Mouse (Mus musculus): ENCODE results near the gene Nup107. TPM values are rescaled to one million over a fixed set of nuclear protein-coding genes. Genes with fewer than 3 reads are reported as not detected.

Nup107 gene
- total and polyA plus RNA-seq, 3 experiments, result 47.7 to 97.0 (median 82.0) TPM

DNA sequence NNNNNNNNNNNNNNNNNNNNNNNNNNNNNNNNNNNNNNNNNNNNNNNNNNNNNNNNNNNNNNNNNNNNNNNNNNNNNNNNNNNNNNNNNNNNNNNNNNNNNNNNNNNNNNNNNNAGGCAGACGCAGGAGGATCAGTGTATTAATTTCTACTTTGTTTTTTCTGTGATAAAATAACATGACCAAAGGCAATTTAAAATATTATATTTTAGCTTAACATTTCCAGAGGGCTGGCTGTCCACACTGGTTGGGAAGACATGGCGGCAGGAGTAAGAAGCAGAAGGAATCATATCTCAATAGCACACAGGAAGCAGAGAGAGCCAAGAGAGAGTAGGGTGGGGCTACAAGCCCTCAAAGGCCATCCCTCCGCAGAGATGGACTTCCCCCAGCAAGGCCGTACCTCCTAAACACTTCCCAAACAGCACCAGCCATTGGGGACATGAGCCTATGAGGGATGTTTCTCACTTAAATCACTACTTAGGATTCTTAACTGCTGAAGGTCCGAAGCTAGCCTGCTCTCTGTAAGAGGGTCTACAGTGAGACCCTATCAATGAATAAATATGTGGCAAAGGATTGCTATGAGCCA is 68.3 kb downstream of the Nup107 start:
- Histone ChIP-seq H3K9ac (ENCODE audit: insufficient read depth, low read depth) (no peak overlapping the region), H3K4me1 (ENCODE audit: control insufficient read depth in 1 of 2, insufficient read depth in 2 of 2) (peaks cover under 1 to 23% of the 10 kb centered on the region in 2 experiments), H3K4me3 (replicated peaks in 1 of 3; ENCODE audit: low read depth in 2 of 3, low read length in 2 of 3, poor library complexity in 1 of 3) (no peak overlapping the region), H3K27me3 (replicated peaks) (no peaks in the 10 kb centered on the region), H3K36me3 (replicated peaks in 1 of 2; ENCODE audit: control insufficient read depth in 1 of 2, insufficient read depth in 1 of 2, low read length in 1 of 2) (no peaks in the 10 kb centered on the region), H3K27ac (ENCODE audit: insufficient read depth, low read depth) (no peak overlapping the region), H3K4me2 (ENCODE audit: insufficient read depth, low read depth, poor library complexity, severe bottlenecking) (no peak overlapping the region), H3K9me3 (replicated peaks; ENCODE audit: low read length) (no peaks in the 10 kb centered on the region), H3K79me2 (replicated peaks; ENCODE audit: control insufficient read depth, extremely low read depth, insufficient read depth, poor library complexity, severe bottlenecking) (no peaks in the 10 kb centered on the region)
- DNase-seq (ENCODE audit: extremely low read depth), result no peak
- dilution Hi-C loops (cut with MboI; ENCODE audit: extremely low pct_ligation_motif_present, extremely low pct_unique_long_range_greater_than_20kb, low sequenced_read_pairs) (no loop called here), in situ Hi-C loops (cut with MboI; ENCODE audit: low pct_ligation_motif_present, low pct_unique_long_range_greater_than_20kb, low sequenced_read_pairs) (no loop called here)
- TF ChIP-seq MXI1 (IDR thresholded peaks at IDR 0.05; ENCODE audit: low read depth, low read length), result no peak
- no peak for TF ChIP-seq CHD2 (IDR thresholded peaks at IDR 0.05; ENCODE audit: low read length)
- TF ChIP-seq TCF12 (IDR thresholded peaks at IDR 0.05; ENCODE audit: low read depth, low read length), result no peak
- TF ChIP-seq POLR2AphosphoS2 (IDR thresholded peaks at IDR 0.05; ENCODE audit: low read depth, low read length), result no peak
- no peak for TF ChIP-seq RCOR1 (conservative IDR thresholded peaks at IDR 0.05; ENCODE audit: low read depth, low read length)
- TF ChIP-seq RAD21 (IDR thresholded peaks at IDR 0.05; ENCODE audit: low read depth, low read length), result no peak
- TF ChIP-seq MAX (IDR thresholded peaks at IDR 0.05; ENCODE audit: low read length), result no peak
- TF ChIP-seq NRF1 (IDR thresholded peaks at IDR 0.05; ENCODE audit: low read depth, low read length), result no peak
- no peak for TF ChIP-seq UBTF (IDR thresholded peaks at IDR 0.05; ENCODE audit: low read depth, low read length)
- no peak for TF ChIP-seq HCFC1 (IDR thresholded peaks at IDR 0.05; ENCODE audit: low read depth, low read length)
- no peak for TF ChIP-seq ZNF384 (IDR thresholded peaks at IDR 0.05; ENCODE audit: low read depth, low read length)
- TF ChIP-seq SIN3A (IDR thresholded peaks at IDR 0.05; ENCODE audit: low read length), result no peak
- TF ChIP-seq TBP (conservative IDR thresholded peaks at IDR 0.05; ENCODE audit: low read depth, low read length), result no peak
- no peak for TF ChIP-seq JUND (conservative IDR thresholded peaks at IDR 0.05; ENCODE audit: low read depth, low read length)
- TF ChIP-seq ELF1 (IDR thresholded peaks at IDR 0.05; ENCODE audit: low read depth, low read length), result no peak
- no peak for TF ChIP-seq E2F4 (IDR thresholded peaks at IDR 0.05; ENCODE audit: insufficient replicate concordance, low read depth, low read length)
- no peak for TF ChIP-seq USF1 (IDR thresholded peaks at IDR 0.05; ENCODE audit: low read depth, low read length)
- TF ChIP-seq EP300 (IDR thresholded peaks at IDR 0.05; ENCODE audit: low read length), result no peak

DNA sequence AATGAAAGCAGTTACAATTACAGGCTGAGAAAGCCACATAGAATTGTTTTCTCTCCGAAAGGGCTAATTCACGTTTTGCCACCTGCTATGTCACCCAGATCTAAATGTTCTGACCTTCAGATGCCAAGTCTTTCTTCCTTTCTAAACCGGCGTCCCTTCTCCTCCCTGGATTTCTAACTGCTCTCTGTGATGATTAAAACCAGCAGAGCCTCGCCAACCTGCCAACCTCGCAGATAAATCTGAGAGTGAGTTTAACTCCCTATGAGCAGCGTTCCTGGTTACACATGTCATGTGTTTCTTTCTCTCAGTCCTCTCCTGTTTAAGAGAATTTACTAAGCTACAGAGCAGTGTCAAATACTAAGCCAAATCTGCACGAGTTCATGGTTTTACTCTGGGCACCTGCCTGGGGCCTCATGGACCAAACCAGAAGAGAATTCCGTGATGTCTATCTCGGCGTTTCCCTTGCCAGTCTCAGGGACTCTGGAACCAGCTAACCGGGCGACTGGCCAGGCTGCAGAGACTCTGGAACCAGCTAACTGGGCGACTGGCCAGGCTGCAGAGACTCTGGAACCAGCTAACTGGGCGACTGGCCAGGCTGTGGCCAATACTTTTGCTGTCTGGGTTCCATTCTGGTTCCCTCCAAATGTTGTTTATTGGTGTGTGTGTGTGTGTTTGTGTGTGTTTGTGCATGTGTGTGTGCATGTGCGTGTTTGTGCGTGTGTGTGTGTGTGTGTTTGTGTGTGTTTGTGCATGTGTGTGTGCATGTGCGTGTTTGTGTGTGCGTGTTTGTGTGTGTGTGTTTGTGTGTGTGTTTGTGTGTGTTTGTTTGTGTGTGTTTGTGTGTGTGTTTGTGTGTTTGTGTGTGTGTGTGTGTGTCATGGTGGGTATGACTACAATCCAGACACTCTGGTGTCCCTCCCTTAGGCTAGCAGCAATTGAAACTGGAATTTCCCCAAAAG is 74.1 kb downstream of the Nup107 start:
- dilution Hi-C loops (cut with MboI; ENCODE audit: extremely low pct_ligation_motif_present, extremely low pct_unique_long_range_greater_than_20kb, low sequenced_read_pairs), result no loop called here
- H3K9ac ChIP-seq (ENCODE audit: insufficient read depth, low read depth), result peak overlapping the region; percentile 63

More for the DNA sequence above, 74.1 kb downstream of the Nup107 start:
- Histone ChIP-seq H3K27me3 (replicated peaks) (no peaks in the 10 kb centered on the region), H3K4me2 (ENCODE audit: insufficient read depth, low read depth, poor library complexity, severe bottlenecking) (peak overlapping the region; percentile 53), H3K36me3 (replicated peaks in 1 of 2; ENCODE audit: control insufficient read depth in 1 of 2, insufficient read depth in 1 of 2, low read length in 1 of 2) (no peaks in the 10 kb centered on the region), H3K79me2 (replicated peaks; ENCODE audit: control insufficient read depth, extremely low read depth, insufficient read depth, poor library complexity, severe bottlenecking) (no peaks in the 10 kb centered on the region), H3K9me3 (replicated peaks; ENCODE audit: low read length) (no peaks in the 10 kb centered on the region), H3K4me1 (ENCODE audit: control insufficient read depth in 1 of 2, insufficient read depth in 2 of 2) (peaks cover 15 to 66% of the 10 kb centered on the region in 2 experiments), H3K27ac (ENCODE audit: insufficient read depth, low read depth) (peak overlapping the region; percentile 96), H3K4me3 (replicated peaks in 1 of 3; ENCODE audit: low read depth in 2 of 3, low read length in 2 of 3, poor library complexity in 1 of 3) (peak overlapping the region in 1 of 3 experiments; percentile 44)
- DNase-seq (ENCODE audit: extremely low read depth), result no peak
- TF ChIP-seq MXI1 (IDR thresholded peaks at IDR 0.05; ENCODE audit: low read depth, low read length) (0 out of 2 replicates have a peak, but pooled peaks have one; percentile 9), POLR2A (IDR thresholded peaks at IDR 0.05; ENCODE audit: low read depth, low read length) (no peak), EP300 (IDR thresholded peaks at IDR 0.05; ENCODE audit: low read length) (no peak), MAX (IDR thresholded peaks at IDR 0.05; ENCODE audit: low read length) (0 out of 2 replicates have a peak, but pooled peaks have one; percentile 11), CHD1 (IDR thresholded peaks at IDR 0.05; ENCODE audit: low read depth, low read length) (no peak), ELF1 (IDR thresholded peaks at IDR 0.05; ENCODE audit: low read depth, low read length) (no peak), TBP (conservative IDR thresholded peaks at IDR 0.05; ENCODE audit: low read depth, low read length) (no peak), ZNF384 (IDR thresholded peaks at IDR 0.05; ENCODE audit: low read depth, low read length) (no peak), CHD2 (IDR thresholded peaks at IDR 0.05; ENCODE audit: low read length) (no peak), USF1 (IDR thresholded peaks at IDR 0.05; ENCODE audit: low read depth, low read length) (no peak), UBTF (IDR thresholded peaks at IDR 0.05; ENCODE audit: low read depth, low read length) (no peak)
- in situ Hi-C loops (cut with MboI; ENCODE audit: low pct_ligation_motif_present, low pct_unique_long_range_greater_than_20kb, low sequenced_read_pairs), result no loop called here

All from CH12.LX (cell line).